Comparison of ENCODE assay signal across 22 mouse cellular contexts in genomic region chr9:71936199-71936598, GRCm38 (mm10).
DNase-seq lines count a peak whose midpoint lies in the region; TF ChIP-seq lines count a peak whose summit lies in the region.
"Had no signal": no experiment of that assay in that cellular context is flagged by ENCODE, and none has a peak within 500 bp of the region (broad histone marks: within the 10 kb centered on the region; RNA-seq: fewer than 3 reads in every experiment).

No protein-coding gene starts in this region.

- H3K4me1 ChIP-seq in MEL (ENCODE audit: control insufficient read depth in 1 of 2, insufficient read depth in 2 of 2, low read length in 2 of 2): peaks cover 6 to 21% of the 10 kb centered on the region in 2 experiments
- H3K4me1 ChIP-seq: heart, embryonic 10.5 days had no signal

- TF ChIP-seq CTCF in MEL (IDR thresholded peaks at IDR 0.05 in 2 of 3, conservative IDR thresholded peaks at IDR 0.05 in 1 of 3; ENCODE audit: control insufficient read depth in 1 of 3, insufficient read depth in 1 of 3, low read depth in 2 of 3, low read length in 3 of 3, poor library complexity in 1 of 3, severe bottlenecking in 1 of 3): no peak

- TF ChIP-seq POLR2A in MEL (IDR thresholded peaks at IDR 0.05; ENCODE audit: control insufficient read depth in 1 of 2, insufficient read depth in 1 of 2, low read depth in 1 of 2, low read length in 2 of 2, poor library complexity in 1 of 2): no peak

- H3K27ac ChIP-seq in MEL (ENCODE audit: control insufficient read depth, low read depth, low read length): no peak overlapping the region
- H3K27ac ChIP-seq: forebrain, embryonic 10.5 days; forebrain, embryonic 13.5 days; heart, adult 2 months; heart, embryonic 10.5 days; heart, embryonic 13.5 days; hindbrain, embryonic 14.5 days; hindbrain, postnatal 0 days had no signal

- no peaks in the 10 kb centered on the region for H3K9me3 ChIP-seq in MEL (replicated peaks; ENCODE audit: insufficient read depth, low read length)
- H3K9me3 ChIP-seq: forebrain, embryonic 10.5 days; forebrain, embryonic 13.5 days; heart, embryonic 10.5 days; heart, embryonic 13.5 days had no signal

- no peak for TF ChIP-seq EP300 in MEL (IDR thresholded peaks at IDR 0.05; ENCODE audit: low read depth in 1 of 2, low read length in 2 of 2)

- peak; percentile 11 to 18 for DNase-seq in cerebellum, postnatal 10 days
- DNase-seq in cerebellum, adult 9-11 months: no peak
- DNase-seq in layer of hippocampus, adult 18-20 months (ENCODE audit: low spot score in 2 of 2): peak; percentile 8 to 59
- DNase-seq in layer of hippocampus, adult 11-12 months (ENCODE audit: low spot score): no peak
- DNase-seq in MEL (ENCODE audit: low read depth, low spot score): no peak
- no peak for DNase-seq in gastrocnemius, adult 18-20 months (ENCODE audit: low spot score)
- DNase-seq: adrenal gland, postnatal 10 days; adrenal gland, postnatal 36 days; cerebellum, adult 11 months; cerebellum, adult 2 months; gastrocnemius, postnatal 10 days; gastrocnemius, postnatal 36 days; heart, adult 2 months; heart, postnatal 14 days; heart, postnatal 4 days had no signal

- no peaks in the 10 kb centered on the region for H3K79me2 ChIP-seq in MEL (ENCODE audit: control insufficient read depth, insufficient read depth, low read length, poor library complexity)

- no peak overlapping the region for H3K4me3 ChIP-seq in MEL (ENCODE audit: control insufficient read depth in 1 of 2, insufficient read depth in 1 of 2, low read depth in 2 of 2, low read length in 2 of 2)
- H3K4me3 ChIP-seq: forebrain, embryonic 10.5 days; forebrain, embryonic 13.5 days; heart, adult 2 months; heart, embryonic 10.5 days; heart, embryonic 13.5 days had no signal

- H3K27me3 ChIP-seq in MEL (ENCODE audit: control insufficient read depth in 1 of 2, insufficient read depth in 2 of 2, low read length in 2 of 2): no peaks in the 10 kb centered on the region
- H3K27me3 ChIP-seq: forebrain, embryonic 13.5 days; heart, embryonic 13.5 days; Patski had no signal

- no peak overlapping the region for H3K9ac ChIP-seq in MEL (ENCODE audit: control insufficient read depth, low read depth, low read length, poor library complexity, severe bottlenecking)
- H3K9ac ChIP-seq: forebrain, embryonic 13.5 days; heart, embryonic 13.5 days; hindbrain, embryonic 14.5 days had no signal

- H3K36me3 ChIP-seq in MEL (ENCODE audit: control insufficient read depth in 1 of 2, insufficient read depth in 2 of 2, low read length in 2 of 2): peaks cover 0 to 25% of the 10 kb centered on the region in 2 experiments; a peak in 3 of 4 replicates
- H3K36me3 ChIP-seq: heart, embryonic 10.5 days; heart, embryonic 13.5 days had no signal

- TF ChIP-seq RAD21 in MEL (IDR thresholded peaks at IDR 0.05; ENCODE audit: low read depth, low read length): no peak

TF ChIP-seq in MEL, 35 proteins besides CTCF, POLR2A, EP300 and RAD21:
- TF ChIP-seq ETS1 (IDR thresholded peaks at IDR 0.05; ENCODE audit: low read depth, low read length) (no peak), ZNF384 (IDR thresholded peaks at IDR 0.05; ENCODE audit: low read depth, low read length) (peak; percentile 43; the same call in 1 of the 2 replicates)
TF ChIP-seq in MEL: peak in this region for 1.

Comparison
In these comparisons a context has a peak if more than half of its experiments do, and no peak if none do; other contexts are left out.
1. DNase-seq: peak in cerebellum, postnatal 10 days (2 of 2) and layer of hippocampus, adult 18-20 months (2 of 2); none in cerebellum, adult 9-11 months (single experiment), layer of hippocampus, adult 11-12 months (single experiment), MEL (single experiment) and gastrocnemius, adult 18-20 months (single experiment).